Mouse (Mus musculus): ENCODE data around the gene Slc41a2. TPM values are rescaled to one million over a fixed set of nuclear protein-coding genes. Genes with fewer than 3 reads are reported as not detected.

The Slc41a2 gene
- polyA plus RNA-seq, 2 experiments, result 0.06 to 0.14 TPM

DNA sequence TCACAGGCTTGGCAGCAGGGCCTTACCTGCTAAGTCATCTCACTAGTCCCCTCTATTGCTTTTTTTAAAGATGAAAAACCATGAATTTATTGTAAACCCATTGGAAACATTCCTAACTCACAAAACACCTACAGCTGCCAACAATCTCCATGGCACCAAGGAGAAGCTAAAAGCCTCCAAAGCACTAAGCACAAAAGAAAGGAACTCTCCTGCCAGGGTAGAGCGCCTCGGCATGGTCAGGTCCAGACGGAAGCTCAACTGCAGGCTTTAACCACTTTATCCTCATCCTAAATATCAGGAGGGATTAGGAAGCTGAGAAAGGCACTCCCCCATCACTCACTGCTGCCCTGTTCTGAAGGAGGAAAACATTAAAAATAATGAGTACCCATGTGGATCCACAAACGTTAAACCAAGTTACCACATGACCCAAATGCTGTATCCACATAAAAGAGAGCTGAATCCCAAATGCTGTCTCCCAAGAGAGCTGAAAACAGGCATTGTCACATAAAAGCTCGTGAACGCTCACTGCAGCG is 51.9 kb downstream of the Slc41a2 start:
- Histone ChIP-seq H3K27me3 (ENCODE audit: control insufficient read depth, insufficient read depth, low read length) (no peaks in the 10 kb centered on the region), H3K27ac (no peak overlapping the region), H3K4me3 (ENCODE audit: insufficient read depth in 1 of 2, low read depth in 2 of 2, low read length in 2 of 2) (no peak overlapping the region), H3K9ac (replicated peaks) (no peak overlapping the region), H3K9me3 (ENCODE audit: control insufficient read depth, low read length) (no peaks in the 10 kb centered on the region), H3K4me2 (ENCODE audit: low read depth) (no peak overlapping the region), H3K36me3 (replicated peaks; ENCODE audit: control insufficient read depth, insufficient read depth, low read depth) (no peaks in the 10 kb centered on the region), H3K4me1 (replicated peaks; ENCODE audit: control insufficient read depth in 2 of 2, insufficient read depth in 2 of 2, low read length in 1 of 2) (no peaks in the 10 kb centered on the region)
- DNase-seq (ENCODE audit: low read depth in 3 of 3, low spot score in 3 of 3) (no peak), ATAC-seq (ENCODE audit: insufficient read depth) (no peak)
- 70% methylated on average over 7 of the region's 7 CpGs for WGBS (ENCODE audit: insufficient replicate concordance)
- TF ChIP-seq EP300 (IDR thresholded peaks at IDR 0.05; ENCODE audit: low read depth) (no peak), CTCF (IDR thresholded peaks at IDR 0.05; ENCODE audit: low read depth) (no peak)

DNA sequence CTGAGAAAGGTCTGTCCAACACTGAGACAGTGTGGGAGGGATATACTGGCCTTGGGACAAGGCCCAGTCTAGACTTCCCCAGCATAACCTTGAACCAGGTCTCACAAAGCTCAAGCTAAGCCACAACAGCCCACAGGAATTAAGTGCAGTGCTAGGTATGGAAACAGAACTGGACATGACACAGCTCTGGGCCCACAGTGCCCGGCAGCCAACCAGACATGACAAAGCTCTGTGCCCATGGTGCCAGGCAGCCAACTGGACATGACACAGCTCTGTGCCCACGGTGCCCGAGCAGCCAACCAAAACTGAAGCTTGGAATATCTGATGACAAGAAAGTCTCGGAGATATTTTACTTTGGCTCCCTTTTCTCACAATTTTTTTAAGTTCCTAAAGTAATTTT is 52.8 kb downstream of the Slc41a2 start:
- Histone ChIP-seq H3K9ac (replicated peaks) (no peak overlapping the region), H3K27me3 (ENCODE audit: control insufficient read depth, insufficient read depth, low read length) (no peaks in the 10 kb centered on the region), H3K27ac (no peak overlapping the region), H3K9me3 (ENCODE audit: control insufficient read depth, low read length) (no peaks in the 10 kb centered on the region), H3K4me2 (ENCODE audit: low read depth) (no peak overlapping the region), H3K36me3 (replicated peaks; ENCODE audit: control insufficient read depth, insufficient read depth, low read depth) (no peaks in the 10 kb centered on the region), H3K4me1 (replicated peaks; ENCODE audit: control insufficient read depth in 2 of 2, insufficient read depth in 2 of 2, low read length in 1 of 2) (no peaks in the 10 kb centered on the region), H3K4me3 (ENCODE audit: insufficient read depth in 1 of 2, low read depth in 2 of 2, low read length in 2 of 2) (no peak overlapping the region)
- DNase-seq (ENCODE audit: low read depth in 3 of 3, low spot score in 3 of 3) (no peak), ATAC-seq (ENCODE audit: insufficient read depth) (no peak)
- TF ChIP-seq CTCF (IDR thresholded peaks at IDR 0.05; ENCODE audit: low read depth) (no peak), EP300 (IDR thresholded peaks at IDR 0.05; ENCODE audit: low read depth) (no peak)
- WGBS (ENCODE audit: insufficient replicate concordance), result 60% methylated on average over 4 of the region's 4 CpGs

DNA sequence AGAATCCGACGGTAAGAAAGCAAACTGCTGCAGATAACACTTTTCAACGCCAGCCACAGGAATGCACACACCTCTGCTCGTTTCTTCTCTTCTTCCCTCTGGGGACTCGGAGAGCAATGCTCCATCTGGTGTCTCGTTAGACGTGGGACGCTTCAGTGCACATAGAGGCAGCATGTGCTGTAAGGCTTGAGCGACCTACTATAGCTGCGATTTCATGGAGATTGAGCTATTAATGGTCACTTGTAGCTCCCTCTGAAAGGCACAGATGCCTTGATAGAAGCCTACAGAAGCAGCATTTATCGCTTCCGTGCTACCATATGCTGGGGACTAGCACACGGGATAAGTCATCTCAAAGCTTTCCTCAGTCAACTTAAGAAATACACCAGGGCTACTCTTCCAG is 71.0 kb downstream of the Slc41a2 start:
- no peak for DNase-seq (ENCODE audit: low read depth in 3 of 3, low spot score in 3 of 3)
- H3K4me1 ChIP-seq (replicated peaks; ENCODE audit: control insufficient read depth in 2 of 2, insufficient read depth in 2 of 2, low read length in 1 of 2), result no peaks in the 10 kb centered on the region
- no peak overlapping the region for H3K4me2 ChIP-seq (ENCODE audit: low read depth)
- H3K36me3 ChIP-seq (replicated peaks; ENCODE audit: control insufficient read depth, insufficient read depth, low read depth), result no peaks in the 10 kb centered on the region
- no peaks in the 10 kb centered on the region for H3K9me3 ChIP-seq (ENCODE audit: control insufficient read depth, low read length)
- 66% methylated on average over 13 of the region's 13 CpGs for WGBS (ENCODE audit: insufficient replicate concordance)
- H3K27ac ChIP-seq, result no peak overlapping the region
- TF ChIP-seq EP300 (IDR thresholded peaks at IDR 0.05; ENCODE audit: low read depth) (no peak), CTCF (IDR thresholded peaks at IDR 0.05; ENCODE audit: low read depth) (no peak)
- ATAC-seq (ENCODE audit: insufficient read depth), result no peak
- H3K4me3 ChIP-seq (ENCODE audit: insufficient read depth in 1 of 2, low read depth in 2 of 2, low read length in 2 of 2), result no peak overlapping the region
- H3K9ac ChIP-seq (replicated peaks), result no peak overlapping the region
- no peaks in the 10 kb centered on the region for H3K27me3 ChIP-seq (ENCODE audit: control insufficient read depth, insufficient read depth, low read length)

DNA sequence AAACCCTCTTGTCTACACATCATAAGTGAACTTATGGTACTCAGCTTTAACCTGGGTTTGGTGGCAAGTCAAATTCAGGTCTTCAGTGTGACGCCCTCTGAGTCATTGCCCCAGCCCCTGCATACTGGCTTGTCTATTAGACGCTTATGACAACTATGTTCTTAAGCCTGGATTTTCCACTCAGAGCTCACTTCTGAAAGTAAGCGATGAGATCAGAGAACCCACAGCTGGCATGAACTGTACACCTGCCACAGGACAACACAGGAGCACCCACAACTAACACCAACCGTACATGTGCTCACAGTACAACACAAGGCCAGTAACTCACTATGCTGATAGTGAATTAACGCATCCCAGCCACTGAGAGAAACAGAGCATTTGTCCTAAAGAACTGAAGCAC is 71.4 kb downstream of the Slc41a2 start:
- whole genome bisulfite sequencing (ENCODE audit: insufficient replicate concordance), result 75% methylated on average over 5 of the region's 5 CpGs
- H3K9me3 ChIP-seq (ENCODE audit: control insufficient read depth, low read length), result no peaks in the 10 kb centered on the region
- H3K4me2 ChIP-seq (ENCODE audit: low read depth), result no peak overlapping the region
- no peak overlapping the region for H3K4me3 ChIP-seq (ENCODE audit: insufficient read depth in 1 of 2, low read depth in 2 of 2, low read length in 2 of 2)
- no peaks in the 10 kb centered on the region for H3K4me1 ChIP-seq (replicated peaks; ENCODE audit: control insufficient read depth in 2 of 2, insufficient read depth in 2 of 2, low read length in 1 of 2)
- no peak overlapping the region for H3K9ac ChIP-seq (replicated peaks)
- TF ChIP-seq EP300 (IDR thresholded peaks at IDR 0.05; ENCODE audit: low read depth), result no peak
- TF ChIP-seq CTCF (IDR thresholded peaks at IDR 0.05; ENCODE audit: low read depth), result no peak
- ATAC-seq (ENCODE audit: insufficient read depth), result no peak
- no peak overlapping the region for H3K27ac ChIP-seq
- no peaks in the 10 kb centered on the region for H3K36me3 ChIP-seq (replicated peaks; ENCODE audit: control insufficient read depth, insufficient read depth, low read depth)
- DNase-seq (ENCODE audit: low read depth in 3 of 3, low spot score in 3 of 3), result no peak
- H3K27me3 ChIP-seq (ENCODE audit: control insufficient read depth, insufficient read depth, low read length), result no peaks in the 10 kb centered on the region

DNA sequence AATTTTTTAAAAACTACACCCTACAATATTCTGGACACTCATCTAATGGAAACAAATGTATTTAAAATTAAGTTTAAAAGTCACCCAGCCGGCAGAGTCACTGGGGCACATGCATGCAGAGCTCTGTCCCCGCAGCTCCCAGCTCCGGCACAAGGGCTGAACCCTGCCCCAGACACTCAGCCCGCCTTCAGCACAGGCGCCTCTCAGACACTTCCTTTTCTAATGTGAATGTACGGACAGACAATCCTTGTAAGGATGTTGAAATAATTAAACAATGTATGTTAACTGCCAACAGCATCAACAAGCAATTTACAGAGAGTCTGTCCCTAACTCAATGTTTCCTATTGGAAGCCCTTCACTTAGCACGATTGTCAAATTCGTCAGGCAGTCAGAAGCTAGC is 73.0 kb downstream of the Slc41a2 start:
- Histone ChIP-seq H3K9me3 (ENCODE audit: control insufficient read depth, low read length) (no peaks in the 10 kb centered on the region), H3K27me3 (ENCODE audit: control insufficient read depth, insufficient read depth, low read length) (no peaks in the 10 kb centered on the region), H3K4me2 (ENCODE audit: low read depth) (no peak overlapping the region), H3K36me3 (replicated peaks; ENCODE audit: control insufficient read depth, insufficient read depth, low read depth) (no peaks in the 10 kb centered on the region), H3K27ac (no peak overlapping the region), H3K4me1 (replicated peaks; ENCODE audit: control insufficient read depth in 2 of 2, insufficient read depth in 2 of 2, low read length in 1 of 2) (no peaks in the 10 kb centered on the region), H3K4me3 (ENCODE audit: insufficient read depth in 1 of 2, low read depth in 2 of 2, low read length in 2 of 2) (no peak overlapping the region), H3K9ac (replicated peaks) (no peak overlapping the region)
- no peak for ATAC-seq (ENCODE audit: insufficient read depth)
- TF ChIP-seq EP300 (IDR thresholded peaks at IDR 0.05; ENCODE audit: low read depth), result no peak
- TF ChIP-seq CTCF (IDR thresholded peaks at IDR 0.05; ENCODE audit: low read depth), result no peak
- DNase-seq (ENCODE audit: low read depth in 3 of 3, low spot score in 3 of 3), result no peak
- WGBS (ENCODE audit: insufficient replicate concordance), result 44% methylated on average over 8 of the region's 8 CpGs

Data from liver, embryonic 14.5 days (tissue).